Mouse (Mus musculus) activated CD4-positive, CD25-positive, alpha-beta regulatory T cell, adult 4 months (primary cell): Measurements from ENCODE around the gene Atp6v1b1. TPM values are rescaled to one million over a fixed set of nuclear protein-coding genes. Genes with fewer than 3 reads are reported as not detected.

ENCODE experiments used
- ATAC-seq: one replicate; pipeline ENCODE4 v1.8.0; 2017
- polyA plus RNA-seq, 2 experiments: library from polyadenylated mRNA; unstranded; fragments of 100-300 nt; shearing (Covaris generic); gene quantifications; one replicate each; pipeline ENCODE4 v1.2.1; 2017

Gene Atp6v1b1
- polyA plus RNA-seq, 2 experiments from 2014 or later, result not detected

GRCm38 (mm10) chr6:83715461-83716196, 27.2 kb upstream of the Atp6v1b1 start:
- no peak for ATAC-seq

DNA sequence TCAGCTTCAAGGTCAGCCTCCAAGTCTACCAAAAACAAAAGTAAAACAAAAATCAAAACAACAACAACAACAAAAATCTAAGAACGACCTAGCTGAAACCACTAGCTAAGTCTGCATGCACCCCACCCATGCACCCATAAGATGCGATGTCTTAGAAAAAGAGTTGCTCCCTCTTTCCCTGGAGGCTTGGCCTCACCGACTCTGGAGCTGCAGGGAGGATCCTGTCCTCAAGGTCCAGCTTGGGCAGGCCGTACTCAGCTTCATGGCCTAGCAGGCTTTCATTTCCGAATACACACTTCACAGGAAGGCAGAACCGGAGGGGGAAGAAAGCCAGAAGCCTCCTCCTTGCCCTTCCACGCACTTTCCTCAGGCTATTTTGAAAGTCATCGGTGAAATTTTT, 25.8 kb upstream of the Atp6v1b1 start:
- ATAC-seq, result peak; percentile 20

GRCm38 (mm10) chr6:83722526-83722925, 20.3 kb upstream of the Atp6v1b1 start:
- ATAC-seq, result no peak

DNA sequence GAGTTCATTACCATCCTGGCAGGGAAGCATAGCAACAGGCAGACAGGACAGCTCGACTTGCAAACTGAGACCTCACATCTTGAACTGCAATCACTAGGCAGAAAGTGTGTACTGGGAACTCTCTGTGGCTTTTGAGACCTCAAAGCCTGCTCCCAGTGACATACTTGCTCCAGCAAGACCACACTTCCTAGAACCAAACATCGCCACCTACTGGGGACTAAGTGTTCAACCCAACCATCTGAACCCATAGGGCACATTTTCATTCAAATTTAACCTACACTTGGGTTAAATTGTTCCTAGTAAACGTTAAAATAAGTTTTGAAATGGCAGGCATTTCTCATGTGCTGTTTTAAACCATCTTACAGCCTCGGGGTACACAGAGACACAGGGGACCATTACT, 15.6 kb upstream of the Atp6v1b1 start:
- no peak for ATAC-seq

GRCm38 (mm10) chr6:83728488-83728887, 14.3 kb upstream of the Atp6v1b1 start:
- ATAC-seq, result no peak

- ATAC-seq, result no peak
These were observed 13.3 kb upstream of the Atp6v1b1 start for GRCm38 (mm10) chr6:83729350-83729970.

DNA sequence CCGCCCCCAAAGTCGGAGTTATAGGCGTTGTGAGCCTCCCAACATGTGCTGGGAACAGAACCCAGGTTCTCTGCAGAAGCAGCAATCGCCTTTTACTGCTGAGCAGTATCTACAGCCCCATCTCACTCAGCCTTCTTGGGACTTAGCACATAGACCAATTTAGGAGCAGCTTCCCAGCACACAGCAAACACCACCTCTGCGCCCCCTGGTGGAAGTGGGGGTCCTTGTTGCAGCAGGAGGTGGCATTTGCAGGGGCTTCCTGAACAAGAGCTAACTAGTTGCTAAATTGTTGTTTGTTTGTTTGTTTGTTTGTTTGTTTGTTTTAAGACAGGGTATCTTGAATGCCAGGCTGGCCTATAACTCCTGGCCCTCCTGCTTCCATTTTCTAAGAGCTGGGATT, 11.7 kb upstream of the Atp6v1b1 start:
- no peak for ATAC-seq

GRCm38 (mm10) chr6:83737311-83737710, 5.5 kb upstream of the Atp6v1b1 start:
- no peak for ATAC-seq

DNA sequence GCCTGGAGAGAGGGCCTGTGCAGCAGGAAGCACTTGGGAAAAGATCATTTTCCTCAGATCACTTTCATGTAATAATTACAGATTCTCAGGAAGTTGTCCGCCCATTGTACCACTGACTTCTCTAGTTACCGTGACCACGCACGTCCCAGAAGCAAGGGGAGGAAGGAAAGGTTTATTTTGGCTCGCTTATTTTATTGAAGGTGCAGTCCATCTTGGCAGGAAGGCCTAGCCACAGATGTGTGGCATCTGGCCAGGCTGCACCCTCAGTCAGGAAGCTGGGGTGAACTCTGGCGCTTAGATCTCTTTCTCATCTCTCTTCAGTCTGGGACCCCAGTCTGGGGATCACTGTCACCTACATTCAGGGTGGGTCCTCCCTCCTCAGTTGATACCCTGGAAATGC, 4.2 kb upstream of the Atp6v1b1 start:
- no peak for ATAC-seq

DNA sequence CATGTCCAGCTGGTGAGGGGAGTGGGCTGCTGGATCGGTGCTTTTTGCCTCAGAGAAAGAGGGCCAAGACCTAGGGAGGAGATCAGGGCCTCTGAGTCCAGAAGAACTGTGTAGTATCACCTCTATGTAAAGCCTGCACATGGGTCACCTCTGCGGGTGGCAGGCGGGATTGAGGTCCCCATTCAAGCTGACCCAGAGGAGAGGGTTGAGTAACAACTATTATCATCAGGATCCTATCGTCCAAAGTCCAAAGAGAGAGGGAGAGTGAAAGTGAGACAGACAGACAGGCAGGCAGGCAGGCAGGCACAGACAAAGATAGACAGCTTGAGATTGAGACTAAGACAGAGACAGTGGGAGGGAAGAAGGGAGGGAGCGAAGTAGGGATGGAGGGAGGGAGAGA, 422 bp downstream of the Atp6v1b1 start:
- ATAC-seq, result no peak

DNA sequence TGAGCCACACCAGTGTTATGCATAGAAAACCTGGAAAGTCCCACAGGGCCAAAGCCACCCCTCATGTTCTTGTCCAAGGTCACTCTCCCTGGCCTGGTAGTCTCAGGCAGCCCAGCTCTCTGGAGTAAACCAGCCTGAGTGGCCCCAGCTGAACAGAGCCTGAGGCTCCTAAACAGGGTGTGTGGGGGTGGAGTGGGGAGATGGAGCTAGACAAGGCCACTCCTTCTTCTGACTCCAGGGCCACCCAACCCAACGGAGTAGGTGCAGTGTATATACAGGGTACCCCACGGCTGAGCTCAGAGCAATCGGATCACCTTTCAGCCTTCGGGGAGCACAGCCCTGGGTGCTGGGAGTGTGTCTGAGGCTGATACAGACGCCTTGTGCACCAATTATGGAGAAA, 1.3 kb downstream of the Atp6v1b1 start:
- no peak for ATAC-seq

- ATAC-seq, result no peak
These were observed 1.8 kb downstream of the Atp6v1b1 start for GRCm38 (mm10) chr6:83744557-83744956.

GRCm38 (mm10) chr6:83745466-83745865, 2.7 kb downstream of the Atp6v1b1 start:
- no peak for ATAC-seq

GRCm38 (mm10) chr6:83749286-83749685, 6.5 kb downstream of the Atp6v1b1 start:
- no peak for ATAC-seq

DNA sequence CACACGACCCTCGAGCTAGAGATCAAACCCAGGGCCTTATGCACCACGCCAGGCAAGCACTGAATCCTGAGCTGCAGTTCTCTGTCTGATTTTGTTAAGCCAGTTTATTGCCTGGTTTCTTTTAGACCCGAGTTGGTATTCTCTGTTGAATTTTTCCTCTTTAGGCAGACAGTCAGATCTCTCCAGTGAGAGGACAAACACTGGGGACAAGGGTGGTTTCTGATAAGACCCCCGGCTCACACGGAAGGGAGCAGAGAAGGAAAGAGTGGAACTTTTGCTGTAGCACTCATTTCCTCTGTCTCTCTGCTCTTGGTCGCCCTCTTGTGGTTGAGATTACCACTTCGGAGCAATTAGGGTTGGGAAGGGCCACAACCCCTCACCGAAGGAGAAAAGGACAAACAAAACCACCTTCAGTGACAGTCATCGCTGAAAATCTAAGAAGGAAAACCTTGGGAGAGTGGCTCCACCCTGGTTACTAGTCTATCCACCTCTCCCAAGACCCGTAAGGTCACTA, 7.4 kb downstream of the Atp6v1b1 start:
- no peak for ATAC-seq

GRCm38 (mm10) chr6:83756051-83756450, 13.3 kb downstream of the Atp6v1b1 start:
- no peak for ATAC-seq

GRCm38 (mm10) chr6:83762344-83762743, 19.6 kb downstream of the Atp6v1b1 start, which contains the start of gene Ankrd53:
Gene Ankrd53 (plus strand): TSS chr6:83762644.
- no peak for ATAC-seq

DNA sequence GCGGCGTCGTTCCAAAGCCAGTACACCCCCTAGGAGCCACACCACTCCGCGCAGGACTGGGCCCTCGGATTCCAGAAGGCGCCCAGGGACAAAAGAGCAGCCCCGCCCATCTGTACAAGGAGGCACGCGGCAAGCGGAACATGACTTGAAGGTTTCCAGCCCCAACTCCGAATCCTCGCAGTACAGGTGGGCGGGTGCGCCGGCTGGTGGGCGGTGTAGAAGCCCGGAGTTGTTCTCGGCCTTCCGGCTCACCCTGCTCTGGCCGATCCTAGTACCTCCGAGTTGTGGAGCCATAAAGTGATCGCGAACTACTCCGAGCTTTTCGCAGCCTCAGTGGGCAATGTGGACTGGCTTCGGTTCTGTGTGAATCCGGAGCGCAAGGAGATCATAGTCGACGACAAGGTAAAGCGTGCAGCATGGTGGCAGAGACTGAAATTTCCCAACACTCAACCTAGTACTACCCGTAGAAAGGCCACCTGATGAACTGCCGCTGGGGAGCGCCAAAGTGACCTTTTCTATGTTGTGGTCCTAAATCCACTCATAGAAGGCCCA, 20.2 kb downstream of the Atp6v1b1 start:
- no peak for ATAC-seq

GRCm38 (mm10) chr6:83766982-83767381, 24.2 kb downstream of the Atp6v1b1 start:
- ATAC-seq, result no peak

DNA sequence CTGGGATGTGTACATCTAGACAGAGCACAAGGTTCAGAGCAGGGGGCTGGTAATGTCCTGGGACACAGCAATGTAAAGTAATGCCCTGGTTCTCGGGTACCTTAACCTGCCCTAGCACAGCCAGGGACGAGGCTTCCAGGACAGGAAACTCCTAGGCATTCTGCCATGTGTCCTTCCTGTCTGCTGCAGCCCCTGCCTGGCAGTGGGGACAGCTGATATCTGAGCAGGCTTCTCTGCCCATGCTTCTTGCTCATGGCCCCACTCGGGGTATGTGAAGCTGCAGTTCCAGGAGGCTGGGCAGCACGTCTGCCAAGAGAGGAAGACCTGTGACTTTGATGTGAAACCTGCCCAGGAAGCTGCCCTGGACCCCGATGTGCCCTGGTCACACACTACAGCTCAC, 25.7 kb downstream of the Atp6v1b1 start:
- no peak for ATAC-seq

DNA sequence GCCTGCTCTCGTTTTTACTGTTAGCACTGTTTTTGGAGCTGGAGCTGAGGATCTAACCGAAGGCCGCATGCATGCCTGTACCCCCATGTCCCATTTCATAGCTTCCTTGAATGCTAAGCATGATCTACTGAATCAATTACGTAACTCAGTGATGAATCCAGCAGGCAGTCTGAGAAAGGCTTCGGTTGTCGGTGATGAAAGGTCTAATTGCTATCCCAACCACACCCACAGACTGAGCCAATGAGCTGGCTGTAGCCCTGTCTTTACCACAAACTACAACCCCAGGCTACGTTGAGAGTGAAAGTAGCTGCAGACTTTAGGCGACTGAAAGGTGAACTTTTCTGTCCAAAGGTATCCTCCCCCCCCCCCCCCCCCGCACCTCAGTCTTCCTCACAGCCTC, 31.3 kb downstream of the Atp6v1b1 start:
- ATAC-seq, result no peak

GRCm38 (mm10) chr6:83774781-83775563, 32.2 kb downstream of the Atp6v1b1 start:
- ATAC-seq, result peak; percentile 24
